Mouse (Mus musculus): ENCODE data around the gene Pebp1.

GRCm38 (mm10) chr5:117239106-117239505 is 48.3 kb downstream of the Pebp1 start:
- TF ChIP-seq CTCF (IDR thresholded peaks at IDR 0.05; ENCODE audit: low read depth) (no peak), EP300 (IDR thresholded peaks at IDR 0.05; ENCODE audit: low read depth) (no peak)

All from liver, postnatal 0 days (tissue).